Mouse (Mus musculus) liver, postnatal 0 days (tissue): Measurements from ENCODE around the gene R3hdm4. TPM values are rescaled to one million over a fixed set of nuclear protein-coding genes. Genes with fewer than 3 reads are reported as not detected.
A peak's percentile ranks its signal among the peaks of the same experiment; 100 is the strongest.
"Not testable (repeated sequence)": the region's sequence is repeated elsewhere in the genome, so short reads cannot be mapped to it uniquely, and the experiment has no call there.

Source experiments
- ATAC-seq: fragments of 200-750 bp; cut with Nextera tagmentation; 2 replicates; pipeline ENCODE4 v1.8.0; 2017; ENCODE audit warnings: mild to moderate bottlenecking, moderate library complexity
- DNase-seq: peaks from one replicate; pipeline ENCODE4 v3.0.0-alpha.2; 2016
- H3K27ac ChIP-seq: fragments of 300-500 bp; sonication (generic); 2 replicates; pipeline ENCODE4 v1.5.1; 2014; ENCODE audit warnings: antibody characterized with exemption, moderate library complexity, mild to moderate bottlenecking, low read depth
- H3K27me3 ChIP-seq: fragments of 300-500 bp; sonication (generic); 2 replicates; pipeline ENCODE4 v1.6.1; 2014; ENCODE audit warnings: low read length, control low read depth, mixed read lengths; ENCODE audit not compliant: insufficient read depth
- H3K36me3 ChIP-seq: fragments of 300-500 bp; sonication (generic); replicated peaks from 2 replicates; pipeline ENCODE4 v1.6.1; 2014; ENCODE audit warnings: mild to moderate bottlenecking, control low read depth, low read length, moderate library complexity, mixed read lengths; ENCODE audit not compliant: insufficient read depth
- H3K4me1 ChIP-seq: fragments of 300-500 bp; sonication (generic); 2 replicates; pipeline ENCODE4 v1.6.1; 2014; ENCODE audit warnings: antibody characterized with exemption, mild to moderate bottlenecking, control low read depth; ENCODE audit not compliant: insufficient read depth
- H3K4me2 ChIP-seq: fragments of 300-500 bp; sonication (generic); 2 replicates; pipeline ENCODE4 v1.6.1; 2014; ENCODE audit warnings: low read depth, mild to moderate bottlenecking, low read length, moderate library complexity, mixed read lengths
- H3K4me3 ChIP-seq: fragments of 300-500 bp; sonication (generic); 2 replicates; pipeline ENCODE4 v1.5.1; 2014; ENCODE audit warnings: low read depth, low read length
- H3K9ac ChIP-seq: fragments of 300-500 bp; sonication (generic); replicated peaks from 2 replicates; pipeline ENCODE4 v1.6.1; 2014; ENCODE audit warnings: mild to moderate bottlenecking, moderate library complexity
- H3K9me3 ChIP-seq: fragments of 300-500 bp; sonication (generic); 2 replicates; pipeline ENCODE4 v1.6.1; 2016; ENCODE audit warnings: mild to moderate bottlenecking, control low read depth, low read length, mixed read lengths
- CTCF ChIP-seq: sonication (generic); IDR thresholded peaks from 2 replicates; pipeline ENCODE4 v1.5.1; 2016; ENCODE audit warnings: antibody characterized with exemption, low read depth
- EP300 ChIP-seq: IDR thresholded peaks from 2 replicates; pipeline ENCODE4 v1.6.1; 2016; ENCODE audit warnings: antibody characterized with exemption, low read depth, mild to moderate bottlenecking
- WGBS: fragments of 180-500 bp; shearing (Covaris S2); extraction: QIAGEN DNeasy Blood & Tissue Kit; methylation state at CpG from one replicate; pipeline ENCODE4 v1.1.7; 2014; ENCODE audit not compliant: insufficient replicate concordance; 5-methylcytosine and 5-hydroxymethylcytosine counted together
- polyA plus RNA-seq: library from polyadenylated mRNA; unstranded; fragments of >200 nt; fragmentation: Nextera tagmentation; extraction: Ambion mirVana; gene quantifications from 2 replicates; pipeline ENCODE4 v1.2.1, GENCODE M21; 2015

Gene R3hdm4
- polyA plus RNA-seq, 1 experiment from 2014 or later: 51.7 TPM

GRCm38 (mm10) chr10:79897316-79898245, 23.4 kb downstream of the R3hdm4 start:
- peak overlapping the region; percentile 68 for H3K27ac ChIP-seq
- WGBS: 59% methylated on average over 19 of the region's 20 CpGs
- DNase-seq (peak; percentile 84), ATAC-seq (peak; percentile 92)
- H3K4me3 ChIP-seq: peak overlapping the region; percentile 21; the same call in 1 of the 2 replicates
- H3K4me1 ChIP-seq: 0 out of 2 replicates have a peak, but pooled peaks cover 8% of the 10 kb centered on the region
- H3K9me3 ChIP-seq: no peaks in the 10 kb centered on the region
- H3K4me2 ChIP-seq: peak overlapping the region; percentile 60
- H3K27me3 ChIP-seq: no peaks in the 10 kb centered on the region
- TF ChIP-seq CTCF (no peak), EP300 (no peak)
- H3K36me3 ChIP-seq: peaks cover 19% of the 10 kb centered on the region; the same call in 1 of the 2 replicates
- H3K9ac ChIP-seq: no peak overlapping the region

- Histone ChIP-seq H3K9ac (no peak overlapping the region), H3K4me3 (no peak overlapping the region), H3K4me2 (no peak overlapping the region), H3K36me3 (peaks cover 19% of the 10 kb centered on the region; the same call in 1 of the 2 replicates), H3K4me1 (0 out of 2 replicates have a peak, but pooled peaks cover 8% of the 10 kb centered on the region), H3K9me3 (no peaks in the 10 kb centered on the region), H3K27me3 (no peaks in the 10 kb centered on the region), H3K27ac (peak overlapping the region; percentile 68)
- no peak for TF ChIP-seq CTCF
- TF ChIP-seq EP300: no peak
- 78% methylated on average over 13 of the region's 13 CpGs for WGBS
- DNase-seq (no peak), ATAC-seq (no peak; the same call in 1 of the 2 replicates)
Observed at GRCm38 (mm10) chr10:79896814-79897213, 24.2 kb downstream of the R3hdm4 start.

DNA sequence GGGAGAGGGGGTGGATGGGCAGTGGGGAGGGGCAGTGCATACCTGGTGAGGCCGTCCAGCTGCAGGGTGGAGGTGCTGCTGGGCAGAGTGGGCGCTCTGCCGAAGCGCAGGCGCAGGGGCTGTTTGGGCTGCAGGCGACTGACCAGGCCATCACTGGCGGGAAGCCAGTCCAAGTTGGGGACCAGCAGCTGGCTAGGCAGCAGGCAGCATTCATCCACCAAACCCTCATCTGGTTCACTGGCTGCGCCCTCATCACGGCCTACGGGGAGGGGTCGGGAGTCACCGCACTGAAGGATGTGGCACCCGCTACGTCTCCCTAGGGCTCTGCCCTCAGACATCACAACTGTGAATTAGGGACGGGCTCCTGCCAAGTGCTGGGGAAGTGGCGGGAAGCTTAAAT, 24.7 kb downstream of the R3hdm4 start:
- DNase-seq (no peak), ATAC-seq (no peak)
- Histone ChIP-seq H3K27ac (no peak overlapping the region), H3K9ac (no peak overlapping the region), H3K4me2 (no peak overlapping the region), H3K9me3 (no peaks in the 10 kb centered on the region), H3K27me3 (no peaks in the 10 kb centered on the region), H3K4me3 (no peak overlapping the region), H3K36me3 (peaks cover 19% of the 10 kb centered on the region; the same call in 1 of the 2 replicates), H3K4me1 (0 out of 2 replicates have a peak, but pooled peaks cover 8% of the 10 kb centered on the region)
- TF ChIP-seq CTCF: no peak
- no peak for TF ChIP-seq EP300
- WGBS: 88% methylated on average over 16 of the region's 16 CpGs

- H3K27me3 ChIP-seq, H3K4me2 ChIP-seq, H3K9me3 ChIP-seq, H3K9ac ChIP-seq, H3K27ac ChIP-seq, H3K4me1 ChIP-seq, H3K4me3 ChIP-seq: not testable (repeated sequence)
- peak; percentile 91 for TF ChIP-seq CTCF
- peak; percentile 89 for DNase-seq
- WGBS: 41% methylated on average over 22 of the region's 22 CpGs
- peaks cover 11% of the 10 kb centered on the region; the same call in 1 of the 2 replicates for H3K36me3 ChIP-seq
- peak; percentile 35; the same call in 1 of the 2 replicates for ATAC-seq
Observed at GRCm38 (mm10) chr10:79892451-79893118, 28.4 kb downstream of the R3hdm4 start.

DNA sequence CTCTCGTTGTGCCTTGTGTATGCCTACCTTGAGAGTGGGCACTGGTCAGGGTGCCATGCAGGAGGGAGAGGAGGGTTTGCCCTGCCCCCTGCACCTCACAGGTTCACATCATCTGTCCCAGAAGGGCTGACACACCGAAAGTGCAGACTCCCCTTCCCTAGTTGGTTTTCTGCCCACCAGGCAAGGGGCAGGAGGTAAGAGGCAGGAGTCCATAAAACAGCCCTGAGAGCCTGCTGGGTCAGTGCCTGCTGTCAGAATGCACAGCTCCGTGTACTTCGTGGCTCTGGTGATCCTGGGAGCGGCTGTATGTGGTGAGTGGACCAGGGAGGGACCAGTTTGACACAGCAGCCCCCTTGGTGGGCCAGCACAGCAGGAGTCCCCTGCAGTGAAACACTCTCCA, 30.3 kb downstream of the R3hdm4 start, which contains the start of gene Cfd:
Gene Cfd, plus strand, starts transcription at position 184 of the 400 bp plus-strand sequence.
- no peak for DNase-seq
- no peak for ATAC-seq
- H3K4me1 ChIP-seq: no peaks in the 10 kb centered on the region; the same call in 1 of the 2 replicates
- no peak for TF ChIP-seq CTCF
- 47% methylated on average over 5 of the region's 5 CpGs for WGBS
- no peak within 1 kb of the TSS for H3K4me3 ChIP-seq
- peaks cover 5% of the 10 kb centered on the region; the same call in 1 of the 2 replicates for H3K36me3 ChIP-seq
- H3K4me2 ChIP-seq: no peak within 1 kb of the TSS
- no peak within 1 kb of the TSS for H3K9ac ChIP-seq
- H3K27me3 ChIP-seq: no peaks in the 10 kb centered on the region
- H3K27ac ChIP-seq: no peak within 1 kb of the TSS
- H3K9me3 ChIP-seq: no peaks in the 10 kb centered on the region

- DNase-seq (no peak), ATAC-seq (no peak)
- 0 out of 2 replicates have a peak overlapping the region, but pooled peaks have one; percentile 29 for H3K27ac ChIP-seq
- no peaks in the 10 kb centered on the region for H3K36me3 ChIP-seq
- H3K4me3 ChIP-seq: no peak overlapping the region
- no peak overlapping the region for H3K4me2 ChIP-seq
- H3K9ac ChIP-seq: no peak overlapping the region
- no peaks in the 10 kb centered on the region for H3K9me3 ChIP-seq
- TF ChIP-seq EP300: no peak
- TF ChIP-seq CTCF: no peak
- H3K4me1 ChIP-seq: peaks cover 5% of the 10 kb centered on the region
- WGBS: 32% methylated on average over 2 of the region's 2 CpGs
- no peaks in the 10 kb centered on the region for H3K27me3 ChIP-seq
Observed at GRCm38 (mm10) chr10:79889386-79889785, 31.6 kb downstream of the R3hdm4 start.
